In genomic region chr12:59095104-59096025, GRCm38 (mm10) we compare ENCODE assay signal across 7 mouse cellular contexts. TPM values are rescaled to one million over a fixed set of nuclear protein-coding genes. Genes with fewer than 3 reads are reported as not detected.
DNase-seq lines count a peak whose midpoint lies in the region; ATAC-seq and TF ChIP-seq lines count a peak whose summit lies in the region.

TSS of gene Mia2 (plus strand) at chr12:59095799.

- no peak within 1 kb of the TSS for H3K4me3 ChIP-seq in cortical plate, adult 2 months (ENCODE audit: insufficient read depth, low read length)
- H3K4me3 ChIP-seq in liver, embryonic 14.5 days (ENCODE audit: insufficient read depth in 1 of 2, low read depth in 2 of 2, low read length in 2 of 2), result peak within 1 kb of the TSS; percentile 40 to 62

- H3K4me1 ChIP-seq in cortical plate, adult 2 months (ENCODE audit: control insufficient read depth, insufficient read depth, low read length), result no peaks in the 10 kb centered on the region
- no peaks in the 10 kb centered on the region for H3K4me1 ChIP-seq in liver, embryonic 14.5 days (replicated peaks; ENCODE audit: control insufficient read depth in 2 of 2, insufficient read depth in 2 of 2, low read length in 1 of 2)

- H3K4me2 ChIP-seq in liver, embryonic 14.5 days (ENCODE audit: low read depth), result peak within 1 kb of the TSS; percentile 6; the same call in 1 of the 2 replicates

- H3K9me3 ChIP-seq in liver, embryonic 14.5 days (ENCODE audit: control insufficient read depth, low read length), result no peaks in the 10 kb centered on the region

- no peak for TF ChIP-seq EP300 in liver, embryonic 14.5 days (IDR thresholded peaks at IDR 0.05; ENCODE audit: low read depth)

- DNase-seq in heart, adult 8-10 months (ENCODE audit: low spot score), result no peak
- peak; percentile 83 to 90 for DNase-seq in kidney, adult 8-10 months
- peak in 1 of 3 experiments; percentile 16 for DNase-seq in liver, embryonic 14.5 days (ENCODE audit: low read depth in 3 of 3, low spot score in 3 of 3)
- no peak for DNase-seq in c-Kit-positive CD71-positive TER-119-positive erythroid progenitor cells, embryonic 14.5 days (ENCODE audit: low spot score)

- H3K27ac ChIP-seq in cortical plate, adult 2 months (ENCODE audit: insufficient read depth, low read length), result no peak within 1 kb of the TSS
- 0 out of 2 replicates have a peak within 1 kb of the TSS, but pooled peaks have one; percentile 5 for H3K27ac ChIP-seq in liver, embryonic 14.5 days

- 70% methylated on average over 19 of the region's 19 CpGs for WGBS in liver, embryonic 14.5 days (ENCODE audit: insufficient replicate concordance)

- TF ChIP-seq POLR2A in cortical plate, adult 2 months (IDR thresholded peaks at IDR 0.05; ENCODE audit: extremely low read depth, insufficient read depth, low read length), result no peak

- no peak for TF ChIP-seq CTCF in cortical plate, adult 2 months (IDR thresholded peaks at IDR 0.05; ENCODE audit: extremely low read depth, insufficient read depth, low read length)
- no peak for TF ChIP-seq CTCF in liver, embryonic 14.5 days (IDR thresholded peaks at IDR 0.05; ENCODE audit: low read depth)

- H3K9ac ChIP-seq in liver, embryonic 14.5 days (replicated peaks), result no peak within 1 kb of the TSS; the same call in 1 of the 2 replicates

- H3K36me3 ChIP-seq in liver, embryonic 14.5 days (replicated peaks; ENCODE audit: control insufficient read depth, insufficient read depth, low read depth), result no peaks in the 10 kb centered on the region

- H3K27me3 ChIP-seq in liver, embryonic 14.5 days (ENCODE audit: control insufficient read depth, insufficient read depth, low read length), result no peaks in the 10 kb centered on the region

- ATAC-seq in activated CD4-positive, CD25-positive, alpha-beta regulatory T cell, adult 4 months, result no peak
- peak; percentile 45; the same call in 1 of the 2 replicates for ATAC-seq in liver, embryonic 14.5 days (ENCODE audit: insufficient read depth)
- ATAC-seq in neutrophil, adult 5-6 weeks (ENCODE audit: extremely low read depth, insufficient number of reproducible peaks, low FRiP score, poor library complexity, severe bottlenecking), result no peak

RNA-seq across cellular contexts. Expression of gene Mia2, which starts in this region (rescaled TPM):
- 10 to 100 TPM; 24.9 to 32.7 TPM for polyA plus RNA-seq in activated CD4-positive, CD25-positive, alpha-beta regulatory T cell, adult 4 months (2017; shearing (Covaris generic))
- polyA plus RNA-seq in cortical plate, adult 2 months (2012; rRNA removed), result 52.2 and 52.6 TPM in 2 replicates
- 100 to 1,000 TPM in 2 of 4 experiments, 10 to 100 TPM in 2; 93.4 to 113 (median 106) TPM for total RNA-seq in heart, adult 8-10 months (2022)
- 26.9 and 31.7 TPM in 2 replicates for polyA plus RNA-seq in liver, embryonic 14.5 days (2012; rRNA removed)
- 42.6 and 43.4 TPM in 2 replicates for polyA plus RNA-seq in liver, embryonic 14.5 days (2014; fragmentation: Nextera tagmentation; extraction: Ambion mirVana)
- total RNA-seq in neutrophil, adult 5-6 weeks (2017), result 319 and 342 TPM in 2 replicates

Comparison
In these comparisons a context has a peak if more than half of its experiments do, and no peak if none do; other contexts are left out.
1. DNase-seq: peak in kidney, adult 8-10 months (2 of 2); none in heart, adult 8-10 months (single experiment) and c-Kit-positive CD71-positive TER-119-positive erythroid progenitor cells, embryonic 14.5 days (single experiment).